Mouse (Mus musculus): ENCODE data around the gene Phyh.
"Not testable (repeated sequence)": the region's sequence is repeated elsewhere in the genome, so short reads cannot be mapped to it uniquely, and the experiment has no call there.

The Phyh gene

DNA sequence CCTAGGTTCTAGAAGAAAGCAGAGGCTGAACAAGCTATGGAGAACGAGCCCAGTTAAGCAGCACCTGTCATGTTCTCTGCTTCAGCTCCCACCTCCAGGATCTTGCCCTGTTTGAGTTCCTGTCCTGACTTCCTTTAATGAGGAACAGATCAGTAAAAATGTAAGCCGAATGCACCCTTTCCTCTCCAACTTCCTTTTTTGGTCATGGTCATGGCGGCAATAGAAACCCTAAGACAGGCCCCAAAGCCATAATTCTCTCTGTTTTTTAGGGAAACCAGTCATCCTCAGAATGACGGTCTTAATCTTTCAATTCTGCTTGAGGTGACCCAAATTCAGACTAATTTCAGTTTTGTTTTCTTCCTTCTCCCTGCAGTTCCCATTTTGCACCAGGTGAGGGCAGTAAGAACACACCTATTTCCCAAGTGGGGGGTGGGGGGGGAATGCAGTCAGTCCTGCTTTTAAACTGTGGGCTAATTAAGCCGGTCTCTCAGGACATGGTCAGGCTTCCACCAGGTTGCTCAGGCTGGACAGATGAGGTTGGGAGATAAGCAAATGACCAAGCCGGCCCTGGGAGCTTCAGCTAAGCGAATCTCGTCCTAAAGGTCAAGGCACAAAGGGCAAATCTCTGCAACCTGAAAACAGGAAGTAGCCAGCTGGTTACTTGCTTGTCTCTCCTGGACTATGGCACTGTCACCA is 1.3 kb upstream of the Phyh start:
- DNase-seq, result peak; percentile 63 to 74

DNA sequence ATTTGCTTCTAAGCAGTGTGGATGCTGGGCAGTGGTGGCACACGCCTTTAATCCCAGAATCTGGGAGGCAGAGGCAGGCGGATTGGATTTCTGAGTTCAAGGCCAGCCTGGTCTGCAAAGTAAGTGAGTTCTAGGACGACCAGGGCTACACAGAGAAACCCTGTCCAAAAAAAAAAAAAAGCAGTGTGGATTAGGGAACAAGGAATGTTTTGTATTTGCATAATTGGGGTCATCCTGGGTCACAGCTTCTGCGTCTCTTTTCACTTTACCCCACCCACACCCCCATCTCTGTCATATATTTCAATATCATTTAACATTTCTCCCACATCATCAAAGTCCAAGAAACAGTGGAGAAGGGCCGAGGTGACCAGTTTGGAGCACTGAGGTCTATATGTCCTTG is 2.2 kb downstream of the Phyh start:
- DNase-seq, result no peak

DNA sequence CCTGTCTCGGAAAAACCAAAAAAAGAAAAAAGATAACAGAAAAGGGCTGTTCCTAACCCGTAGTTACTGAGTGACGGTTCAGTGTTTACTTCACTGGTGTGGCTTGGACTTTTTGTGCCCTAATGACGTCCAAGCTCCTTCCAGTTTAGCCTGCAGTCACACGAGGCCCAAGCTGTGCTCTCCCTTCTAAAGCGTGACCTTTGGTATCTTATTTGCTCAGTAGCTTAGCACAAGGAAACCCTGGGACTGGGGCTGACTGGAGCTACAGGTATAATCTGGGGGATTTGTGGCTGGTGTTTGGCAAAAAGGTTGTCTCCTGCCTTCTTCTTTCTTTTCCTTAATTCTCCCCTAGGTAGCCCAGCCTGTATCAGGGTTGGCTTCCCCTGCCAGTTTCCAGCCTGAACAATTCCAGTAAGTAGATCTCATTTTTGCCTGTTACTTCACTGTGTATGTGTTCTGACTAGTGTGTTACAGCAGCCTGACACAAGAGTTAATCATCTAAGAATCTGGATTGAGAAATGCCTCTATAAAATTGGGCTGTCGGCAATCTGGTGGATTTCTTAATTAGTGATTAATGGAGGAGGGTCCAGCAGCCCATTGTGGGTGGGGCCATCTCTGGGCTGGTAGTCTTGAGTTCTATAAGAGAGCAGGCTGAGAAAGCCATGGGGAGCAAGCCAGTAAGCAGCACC is 3.8 kb downstream of the Phyh start:
- DNase-seq, result peak in 1 of 2 experiments; percentile 37

DNA sequence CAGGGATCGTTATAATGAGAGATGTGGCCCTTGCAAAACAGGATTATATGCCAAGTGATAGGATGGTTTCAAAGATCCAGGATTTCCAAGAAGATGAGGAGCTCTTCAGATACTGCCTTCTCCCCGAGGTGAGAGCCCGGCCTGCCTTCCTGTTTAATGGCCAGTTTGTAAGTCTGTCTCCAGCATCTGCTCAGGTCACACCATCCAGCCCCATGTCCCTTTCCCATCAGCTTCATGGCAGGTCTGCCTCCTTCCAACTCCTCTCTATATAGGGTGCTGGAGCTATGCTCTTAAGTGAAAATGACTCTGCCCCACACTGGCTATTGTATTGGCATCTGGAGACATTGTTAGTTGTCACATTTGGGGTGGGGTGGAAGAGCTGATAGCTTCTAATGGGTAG is 8.6 kb downstream of the Phyh start:
- DNase-seq, result no peak

DNA sequence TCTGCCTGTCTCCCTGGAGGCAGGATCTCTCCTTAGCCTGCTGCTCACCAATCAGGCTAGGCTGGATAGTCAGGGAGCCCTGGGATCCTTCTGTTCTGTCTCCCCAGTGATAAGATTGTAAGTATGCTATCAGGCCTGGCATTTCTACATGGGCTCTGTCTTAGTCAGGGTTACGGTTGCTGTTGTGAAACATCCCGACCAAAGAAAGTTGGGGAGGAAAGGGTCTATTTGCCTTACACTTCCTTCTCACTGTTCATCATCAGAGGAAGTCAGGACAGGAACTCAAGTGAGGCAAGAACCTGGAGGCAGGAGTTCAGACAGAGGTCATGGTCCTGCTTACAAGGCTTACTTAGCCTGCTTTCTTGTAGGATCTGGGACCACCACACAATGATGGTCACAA is 10.4 kb downstream of the Phyh start:
- DNase-seq, result no peak

DNA sequence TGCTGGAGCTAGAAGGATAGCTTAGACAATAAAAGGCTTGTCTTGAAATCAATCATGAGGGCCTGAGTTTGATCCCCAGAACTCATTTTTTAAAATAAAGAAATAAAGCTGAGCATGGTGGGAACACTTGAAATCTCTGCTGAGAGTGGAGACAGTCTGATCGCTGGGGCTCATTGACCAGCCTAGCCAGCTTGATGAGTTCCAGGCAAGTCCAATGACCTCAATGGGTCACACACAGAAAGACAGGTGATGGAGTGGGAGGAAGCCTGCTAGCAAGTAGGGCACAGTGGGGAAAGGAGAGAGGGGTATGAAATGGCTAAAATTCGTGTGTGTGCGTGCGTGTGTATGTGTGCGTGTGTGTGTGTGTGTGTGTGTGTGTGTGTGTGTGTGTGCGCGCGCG is 15.7 kb downstream of the Phyh start:
- DNase-seq, result no peak

DNA sequence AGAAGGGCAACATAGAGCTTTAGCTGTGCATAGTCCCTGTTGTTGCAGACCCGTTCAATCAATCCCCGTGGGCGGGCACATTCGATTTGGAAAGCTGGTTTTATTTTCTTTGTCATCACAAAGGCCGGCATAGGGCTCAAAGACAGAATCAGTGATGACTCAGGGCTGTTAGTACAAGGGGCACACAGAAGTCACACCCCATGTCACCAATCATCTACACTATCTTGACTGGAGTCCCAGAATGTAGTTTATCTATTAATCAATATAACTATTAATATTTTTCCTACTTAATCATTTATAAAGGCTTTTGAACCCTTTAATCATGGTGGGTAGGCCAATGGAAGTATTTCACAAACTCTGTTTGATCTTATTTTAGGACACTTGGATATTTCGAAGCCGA is 19.1 kb downstream of the Phyh start:
- no peak for DNase-seq

DNA sequence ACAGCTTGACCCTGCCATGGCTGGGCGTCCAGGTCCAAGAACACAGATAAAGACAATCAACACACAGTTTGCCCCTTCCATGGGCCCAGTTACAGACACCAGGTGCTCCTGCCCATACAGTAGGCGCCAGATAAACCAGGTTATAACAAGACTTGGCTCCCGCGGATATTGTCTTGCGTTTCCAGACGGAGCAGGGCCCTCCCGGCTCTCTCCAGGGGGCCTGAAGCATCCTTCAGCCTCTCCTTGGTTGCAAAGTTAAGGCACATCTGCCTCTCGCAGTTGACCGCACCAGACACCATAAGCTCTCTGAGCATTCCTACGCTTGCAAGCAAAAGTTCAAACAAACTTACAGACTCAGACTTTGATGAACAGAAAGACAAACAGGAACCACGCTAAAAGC is 22.0 kb downstream of the Phyh start:
- DNase-seq, result no peak

DNA sequence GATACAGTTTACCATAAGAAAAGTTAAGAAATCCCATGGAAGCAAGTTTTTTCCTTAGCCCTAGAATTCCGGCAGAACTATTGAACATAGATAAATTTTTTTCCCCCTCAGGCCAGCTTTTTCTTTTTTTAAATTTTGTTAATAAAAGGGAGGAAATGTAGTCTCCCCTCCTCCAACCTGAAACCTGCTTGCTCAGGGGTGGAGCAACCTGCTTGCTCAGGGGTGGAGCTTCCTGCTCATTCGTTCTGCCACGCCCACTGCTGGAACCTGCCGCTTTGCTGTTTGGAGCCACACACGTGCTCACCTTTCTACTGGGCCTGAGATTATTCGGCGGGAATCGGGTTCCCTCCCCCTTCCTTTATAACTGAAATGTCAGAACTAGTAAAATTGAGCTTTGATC is 30.9 kb downstream of the Phyh start:
- not testable (repeated sequence) for DNase-seq

DNA sequence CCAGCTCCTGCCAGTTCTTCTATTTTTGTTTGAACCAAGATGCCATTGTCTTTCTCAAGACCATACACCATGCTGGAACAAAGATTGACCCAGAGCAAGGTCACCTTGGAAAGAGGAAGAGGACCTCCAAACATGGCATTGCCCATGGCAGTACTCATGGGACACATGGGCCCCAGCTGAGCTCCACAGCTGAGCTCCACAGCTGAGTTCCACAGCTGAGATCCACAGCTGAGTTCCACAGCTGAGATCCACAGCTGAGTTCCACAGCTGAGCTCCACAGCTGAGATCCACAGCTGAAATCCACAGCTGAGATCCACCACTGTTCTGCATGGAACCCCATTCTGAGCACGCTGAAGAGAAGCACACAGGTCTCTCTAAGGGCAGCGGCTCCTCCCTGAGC is 32.2 kb downstream of the Phyh start:
- no peak for DNase-seq

DNA sequence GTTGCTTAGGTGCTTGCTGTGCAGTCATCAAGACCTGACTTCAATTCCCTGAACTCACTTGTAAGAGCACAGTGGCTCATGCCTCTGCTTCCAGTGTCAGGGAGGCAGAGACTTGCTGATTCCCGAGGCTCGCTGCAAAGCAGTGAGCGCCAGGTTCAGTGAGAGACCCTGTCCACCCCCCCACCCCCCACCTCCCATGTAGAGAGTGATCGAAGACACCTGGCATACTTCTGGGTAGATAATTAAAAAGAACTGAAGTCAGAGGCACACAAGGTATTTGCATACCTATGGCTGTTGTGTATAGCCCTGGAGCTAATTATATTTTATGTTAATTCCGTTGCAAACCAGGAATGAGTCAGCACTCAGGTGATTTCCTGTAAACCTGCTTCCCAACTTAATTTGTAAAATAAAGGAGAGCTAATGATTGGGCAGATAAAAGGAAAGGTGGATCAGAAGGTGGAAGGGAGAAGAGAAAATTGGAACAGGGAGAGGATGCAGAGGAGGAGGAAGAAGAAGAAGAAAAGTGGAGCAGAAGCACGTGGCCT is 35.5 kb downstream of the Phyh start:
- DNase-seq, result no peak

DNA sequence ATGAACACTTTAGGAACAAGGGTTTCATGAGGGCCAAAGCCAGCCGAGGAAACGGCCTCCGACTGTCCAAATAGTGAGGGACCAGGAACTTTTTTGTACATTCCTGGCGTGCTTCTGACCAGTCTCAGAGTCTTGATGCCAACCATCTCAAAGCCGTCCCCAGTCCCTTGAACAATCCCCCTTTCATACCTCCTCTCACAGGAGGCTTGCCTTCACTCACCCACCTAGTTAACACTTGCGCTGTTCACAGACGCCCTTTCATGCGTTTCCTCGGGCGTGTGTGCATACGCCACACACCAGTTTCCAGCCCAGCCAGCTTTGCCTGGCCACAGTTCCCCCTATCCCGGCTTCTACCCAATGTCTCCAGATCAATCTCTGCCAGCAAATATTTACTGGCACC is 39.2 kb downstream of the Phyh start:
- no peak for DNase-seq

DNA sequence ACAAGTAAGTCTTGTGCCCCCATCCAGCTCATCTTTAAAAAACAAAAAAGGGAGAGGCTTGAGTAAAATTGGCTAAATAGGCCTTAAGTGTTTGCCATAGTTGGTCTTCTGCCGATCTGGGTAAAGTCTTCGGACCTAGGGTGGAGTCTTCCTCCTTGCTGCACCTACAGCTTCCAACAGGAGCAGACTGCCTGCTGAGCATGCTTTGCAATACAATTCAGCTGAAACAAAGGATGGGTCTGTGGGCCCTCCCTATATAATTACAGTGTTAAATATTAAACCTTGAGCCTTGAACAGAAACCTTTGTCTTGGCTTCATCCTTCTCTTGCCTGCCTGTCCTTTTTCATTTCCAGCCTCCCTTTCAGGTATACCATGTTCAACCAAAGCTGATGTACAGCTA is 49.0 kb downstream of the Phyh start:
- DNase-seq, result no peak

DNA sequence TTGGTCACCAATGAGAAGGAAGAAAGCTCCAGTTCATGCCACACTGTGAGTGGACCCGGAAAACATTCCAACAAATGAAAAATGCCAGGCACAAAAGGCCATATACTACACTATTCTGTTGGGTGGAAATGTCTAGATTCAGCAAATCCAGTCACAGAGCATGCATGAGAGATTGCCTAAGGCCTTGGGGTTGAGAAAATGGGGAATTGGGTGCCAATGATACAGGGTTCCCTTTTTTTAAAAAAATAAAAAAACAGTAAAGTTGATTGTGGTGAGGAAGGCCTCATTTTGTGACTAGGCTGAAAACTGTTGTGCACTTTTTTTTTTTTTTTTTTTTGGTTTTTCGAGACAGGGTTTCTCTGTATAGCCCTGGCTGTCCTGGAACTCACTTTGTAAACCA is 50.3 kb downstream of the Phyh start:
- DNase-seq, result no peak

DNA sequence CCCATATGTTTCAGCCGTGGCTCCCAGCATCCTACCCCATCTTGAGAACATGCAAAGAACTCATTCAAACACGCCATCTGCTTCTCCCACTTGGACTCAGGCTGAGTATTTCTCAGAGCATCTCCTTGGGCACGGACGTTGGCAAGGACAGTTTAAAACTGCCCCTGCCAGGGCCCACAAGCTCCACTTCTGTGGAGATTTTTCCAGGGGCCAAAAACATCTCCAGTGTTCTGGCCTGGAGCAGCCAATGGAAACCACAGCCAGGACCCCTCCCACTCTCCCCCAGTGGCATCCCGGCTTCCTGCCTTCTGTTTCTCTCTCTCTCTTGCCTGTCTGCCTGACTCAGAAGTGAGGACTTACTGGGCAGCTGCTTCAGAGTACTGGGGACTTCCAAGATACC is 57.0 kb downstream of the Phyh start, which contains the start of gene Ucma:
Gene Ucma, plus strand, starts transcription at position 316 of the 400 bp plus-strand sequence.
- no peak for DNase-seq

DNA sequence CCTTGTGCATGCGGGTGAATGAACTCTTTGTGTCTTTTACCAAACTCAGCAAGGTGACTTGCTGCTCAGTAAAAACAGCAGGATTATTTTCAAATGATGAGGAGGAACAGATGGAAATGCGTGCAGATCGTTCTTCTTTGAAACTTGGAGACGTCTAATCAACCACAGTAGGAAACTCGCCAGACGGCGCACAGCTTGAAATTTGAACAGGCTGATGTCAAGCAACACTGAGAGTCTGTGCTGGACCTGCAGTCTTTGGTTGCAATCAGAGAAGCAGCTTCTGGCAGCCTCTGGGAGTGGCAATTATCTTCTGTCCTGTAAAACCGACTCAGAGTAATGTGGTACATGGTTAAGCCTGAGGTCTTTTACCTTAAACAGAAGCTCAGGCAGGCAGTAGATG is 59.3 kb downstream of the Phyh start:
- no peak for DNase-seq

DNA sequence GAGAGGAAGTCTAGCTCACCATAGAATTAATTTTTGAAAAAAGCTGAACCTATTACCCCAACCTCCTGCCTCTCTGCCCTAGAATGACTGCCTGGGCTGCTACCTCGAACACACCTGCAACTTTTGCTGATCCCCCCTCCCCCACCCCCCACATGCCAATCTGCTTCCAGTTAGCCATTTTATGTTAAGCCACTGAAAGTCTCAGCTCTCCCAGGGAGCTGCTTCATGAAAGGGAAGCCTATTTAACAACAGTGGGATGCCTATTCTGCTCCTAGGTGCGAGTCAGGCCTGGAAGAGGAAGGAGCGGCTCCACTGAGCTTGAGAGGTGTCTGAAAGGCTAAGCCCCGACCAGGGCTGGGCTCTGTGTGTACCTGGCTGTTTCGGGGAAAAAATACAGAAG is 65.2 kb downstream of the Phyh start:
- DNase-seq, result no peak

DNA sequence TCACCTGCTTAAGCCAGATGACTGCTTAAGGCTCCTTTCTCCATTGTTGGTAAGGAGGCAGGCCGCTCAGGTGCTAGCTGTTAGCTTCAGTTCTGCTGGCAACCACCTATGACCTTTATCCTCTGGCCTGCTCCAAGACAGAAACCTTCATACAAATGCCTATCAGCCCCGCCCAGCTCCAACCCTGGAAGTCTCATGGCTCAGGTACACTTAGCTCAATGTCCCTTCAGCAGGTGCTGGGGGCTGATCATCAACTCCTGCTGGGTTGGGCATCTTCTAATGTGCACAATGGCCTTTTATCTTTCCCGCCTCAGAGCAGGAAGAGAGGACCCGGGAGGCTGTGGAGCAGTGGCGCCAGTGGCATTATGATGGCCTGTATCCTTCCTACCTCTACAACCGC is 66.2 kb downstream of the Phyh start:
- no peak for DNase-seq

DNA sequence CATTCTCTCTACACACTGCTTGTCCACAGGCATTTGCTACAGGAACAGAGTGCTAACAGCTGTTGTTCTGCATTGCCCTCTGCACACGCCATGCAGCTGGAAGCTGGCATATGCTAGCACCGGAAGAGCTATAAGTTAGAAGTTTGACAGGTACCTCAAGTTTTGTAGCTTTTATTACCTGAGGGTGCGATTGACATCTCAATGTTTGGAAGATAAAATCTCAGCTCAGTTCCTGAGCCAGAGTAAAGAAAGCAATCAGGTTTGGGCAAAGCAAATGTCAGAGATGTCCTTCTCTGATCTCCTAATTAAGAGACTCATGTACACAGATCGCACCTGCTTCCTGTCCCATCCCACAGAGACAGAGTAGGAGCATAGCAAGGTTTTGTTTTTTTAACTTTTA is 68.0 kb downstream of the Phyh start:
- no peak for DNase-seq

DNA sequence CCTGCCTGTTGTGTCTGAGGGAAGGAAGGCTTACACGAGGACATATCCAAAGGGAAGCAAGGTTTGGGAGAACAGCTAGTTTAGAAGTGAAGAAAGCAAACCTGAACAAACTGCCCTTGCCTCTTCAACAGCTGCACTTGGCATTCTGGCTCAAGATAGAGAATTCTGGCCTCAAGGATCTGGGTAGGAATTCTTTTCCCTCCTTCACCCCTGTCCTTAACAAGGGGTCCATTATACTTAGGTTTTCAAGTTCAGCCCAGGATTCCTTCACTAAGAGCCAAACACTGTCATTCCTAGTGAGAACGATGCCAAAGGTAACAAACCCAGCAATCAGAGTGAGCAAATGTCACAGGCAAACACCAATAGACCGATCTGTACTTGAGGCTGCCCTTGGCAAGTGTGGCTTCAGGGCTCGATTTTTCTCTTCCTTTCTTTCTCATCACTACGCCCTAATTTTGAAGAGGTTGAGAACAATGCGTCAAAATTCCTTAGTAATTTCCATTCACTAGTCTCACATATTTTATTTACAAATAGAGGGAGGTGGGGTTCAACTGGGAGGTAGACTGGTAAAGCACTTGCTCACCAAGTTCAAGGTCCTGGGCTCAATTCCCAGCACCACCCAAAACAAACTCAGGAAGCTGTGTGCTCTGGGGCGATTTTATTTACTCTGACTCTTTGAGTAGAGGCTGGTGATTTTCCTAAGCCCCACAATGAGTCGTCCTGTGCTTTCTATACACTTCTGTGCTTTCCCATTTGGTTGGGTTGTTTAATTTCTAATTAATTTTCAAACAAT is 68.8 kb downstream of the Phyh start:
- no peak for DNase-seq

Measured in kidney, postnatal 4 days (tissue).